Mouse (Mus musculus) right cerebral cortex, adult 18-20 months (tissue): ENCODE measurements around the gene Tubb1.

Experiments used
- DNase-seq: peaks from one replicate; pipeline ENCODE4 v3.0.0; 2022; ENCODE audit warnings: mixed read lengths

Tubb1 gene

GRCm38 (mm10) chr2:174444359-174444758 lies 6.1 kb upstream of the Tubb1 start:
- DNase-seq: no peak

DNA sequence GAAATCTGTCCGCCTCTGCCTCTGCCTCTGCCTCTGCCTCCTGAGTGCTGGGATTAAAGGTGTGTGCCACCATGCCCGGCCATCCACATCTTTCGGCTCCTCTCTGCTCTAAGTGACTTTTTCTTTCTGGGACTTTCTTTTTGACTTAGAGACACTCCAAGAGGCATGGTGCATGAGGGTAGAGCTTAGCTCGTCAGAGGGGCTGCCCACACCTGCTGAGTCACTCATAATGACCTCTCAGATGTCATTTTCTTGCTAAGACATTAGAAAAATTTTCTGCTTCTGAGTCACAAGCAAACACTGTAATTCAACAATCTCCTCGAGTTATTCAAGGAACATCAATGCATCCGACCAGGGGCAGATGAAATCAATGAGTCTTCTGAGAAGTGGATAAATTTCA lies 5.5 kb upstream of the Tubb1 start:
- DNase-seq: no peak

- DNase-seq: no peak
Measured at GRCm38 (mm10) chr2:174446492-174446891, 4.0 kb upstream of the Tubb1 start.

DNA sequence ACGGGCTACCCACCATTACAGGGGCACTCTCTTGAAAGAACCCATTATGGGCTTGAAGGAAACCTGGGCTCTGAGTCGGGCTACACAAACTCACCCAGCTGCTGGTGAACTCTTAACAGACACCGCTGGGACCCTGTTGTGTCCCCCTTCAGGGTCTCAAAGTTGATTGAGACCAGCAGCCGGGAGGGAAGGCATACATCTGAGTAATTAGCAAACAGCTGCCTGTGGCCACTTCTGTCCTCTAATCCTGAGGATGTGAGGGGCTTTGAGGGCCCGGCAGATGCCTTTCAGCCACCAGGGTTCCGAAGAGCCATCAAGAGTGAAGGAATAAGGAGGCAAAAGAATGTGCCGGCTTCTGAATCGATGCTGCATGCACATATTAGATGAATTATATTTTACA lies 3.6 kb upstream of the Tubb1 start:
- no peak for DNase-seq

DNA sequence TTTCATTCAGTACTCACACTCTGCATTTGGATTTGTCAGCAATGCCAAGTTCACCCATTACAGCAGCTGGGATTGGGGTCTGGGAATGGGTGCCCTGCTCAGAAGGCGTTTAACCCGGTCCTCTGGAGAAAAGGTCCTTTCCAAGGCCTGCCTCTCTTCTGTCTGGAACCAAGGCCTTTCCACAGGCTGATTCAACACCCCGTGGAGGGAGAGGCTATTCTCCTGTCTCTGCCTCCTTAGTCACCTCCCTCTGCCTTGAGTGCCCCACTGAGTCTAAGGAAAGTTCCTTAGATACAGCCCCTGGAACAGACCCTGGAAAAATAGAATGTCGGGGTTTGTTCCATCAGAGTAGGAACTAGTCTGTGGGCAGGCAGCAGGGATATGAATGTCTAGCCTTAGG lies 2.1 kb upstream of the Tubb1 start:
- no peak for DNase-seq

DNA sequence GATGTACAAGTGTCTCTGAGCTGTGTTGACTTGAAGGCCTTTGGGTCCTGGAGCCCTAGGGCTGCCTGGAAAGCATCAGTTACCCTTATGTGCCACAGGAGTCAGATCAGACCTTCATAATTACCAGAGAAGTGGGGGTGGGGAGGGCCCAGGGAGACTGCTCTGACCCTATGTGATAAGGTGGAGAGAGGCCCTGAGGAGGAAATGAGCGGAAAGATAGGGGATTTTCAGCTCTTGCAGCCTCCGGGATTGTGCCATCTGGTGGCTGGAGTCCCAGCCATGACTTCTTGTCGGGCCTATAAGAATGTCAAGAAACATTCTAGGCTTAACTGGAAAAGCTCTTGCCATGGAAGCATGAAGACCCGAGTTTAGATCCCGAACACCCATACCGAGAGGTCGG lies 3.2 kb downstream of the Tubb1 start:
- DNase-seq: no peak

- no peak for DNase-seq
Measured at GRCm38 (mm10) chr2:174459365-174459764, 8.9 kb downstream of the Tubb1 start.

- DNase-seq: no peak
Measured at GRCm38 (mm10) chr2:174463370-174463769, 12.9 kb downstream of the Tubb1 start.

DNA sequence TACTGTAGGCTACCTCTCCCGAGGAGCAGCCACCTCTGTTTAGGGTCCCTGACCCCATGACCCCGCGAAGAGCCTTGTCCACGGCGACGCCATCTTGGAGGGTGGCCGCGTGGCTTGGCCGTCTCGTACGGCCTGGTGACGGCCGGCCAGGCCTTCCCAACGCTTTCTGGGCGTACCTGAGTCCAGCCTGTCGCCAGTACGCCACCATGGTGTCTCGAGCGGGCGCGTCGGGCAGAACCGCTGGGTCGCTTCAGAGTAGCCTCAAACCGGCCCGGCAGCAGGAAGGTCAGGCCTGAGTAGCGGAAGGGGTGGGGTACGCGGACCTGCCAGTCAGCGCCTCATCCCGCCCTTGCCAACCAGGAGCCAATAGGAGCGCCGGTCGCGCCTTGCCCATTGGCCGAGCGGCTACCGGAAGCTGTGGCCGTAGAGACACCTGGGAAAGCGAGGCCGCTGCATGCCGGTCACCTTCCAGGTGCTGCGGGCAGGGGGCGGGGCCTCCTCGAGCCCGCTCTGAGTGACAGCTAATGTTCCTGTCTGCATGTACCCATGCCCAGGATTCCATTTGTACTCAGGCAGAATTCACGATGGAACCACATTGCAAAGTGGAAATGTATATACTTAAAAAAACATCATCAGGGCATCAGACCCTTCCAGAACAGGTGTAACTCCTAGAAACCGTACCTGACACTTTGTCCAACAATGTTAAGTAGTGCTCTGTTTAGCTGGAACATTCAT lies 13.5 kb downstream of the Tubb1 start, which contains the start of gene Atp5e:
Gene Atp5e, minus strand, starts transcription at position 317 of the 735 bp plus-strand sequence.
- DNase-seq: peak; percentile 99

GRCm38 (mm10) chr2:174470333-174470732 lies 19.8 kb downstream of the Tubb1 start:
- DNase-seq: no peak

DNA sequence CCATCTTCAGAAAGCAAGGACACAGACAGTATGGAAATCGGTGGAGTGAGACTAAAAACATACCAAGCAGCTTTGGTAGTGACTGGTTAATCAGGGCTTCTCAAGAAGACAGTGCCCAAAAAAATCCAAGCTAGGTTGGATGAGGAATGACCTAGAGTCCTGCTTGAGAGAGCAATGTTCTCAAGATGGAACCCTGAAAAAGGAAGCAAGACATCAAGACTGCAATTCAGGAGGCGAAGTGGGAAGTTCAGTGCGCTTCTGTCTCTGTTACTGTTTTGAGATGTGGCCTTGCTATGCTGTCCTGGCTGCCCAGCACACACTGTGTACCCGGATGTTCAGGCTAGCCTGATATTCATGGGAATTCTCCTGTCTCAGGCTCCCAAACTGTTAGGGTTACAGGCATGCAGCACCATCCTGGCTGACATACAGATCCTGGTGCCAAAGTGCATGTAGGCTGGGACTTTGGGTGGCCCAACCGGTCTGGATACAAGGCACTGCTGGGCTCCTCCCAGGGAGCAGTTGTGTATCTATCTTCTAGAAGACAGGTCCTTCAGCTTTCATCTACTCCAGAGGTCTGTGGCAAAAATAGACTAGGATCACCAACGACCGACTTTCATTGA lies 20.4 kb downstream of the Tubb1 start:
- no peak for DNase-seq

DNA sequence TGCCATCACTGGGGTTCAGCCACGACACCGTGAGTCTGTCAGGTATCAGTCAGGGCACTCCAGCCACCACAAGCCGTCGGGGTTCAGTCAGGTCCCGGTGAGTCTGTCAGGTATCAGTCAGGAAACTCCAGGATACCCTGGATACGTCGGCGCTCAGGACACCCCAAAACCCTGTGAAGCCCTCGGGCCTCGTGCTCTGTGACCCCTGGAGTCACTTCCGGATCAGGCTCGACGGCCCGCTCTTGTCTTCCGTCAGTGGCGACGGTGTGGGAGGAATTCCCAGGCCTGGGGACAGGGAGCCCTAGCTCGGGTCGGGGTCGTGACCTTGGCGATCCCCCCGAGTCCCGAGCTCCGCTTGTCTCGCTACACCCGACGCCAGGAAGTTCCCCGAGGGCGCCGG lies 21.9 kb downstream of the Tubb1 start:
- no peak for DNase-seq

DNA sequence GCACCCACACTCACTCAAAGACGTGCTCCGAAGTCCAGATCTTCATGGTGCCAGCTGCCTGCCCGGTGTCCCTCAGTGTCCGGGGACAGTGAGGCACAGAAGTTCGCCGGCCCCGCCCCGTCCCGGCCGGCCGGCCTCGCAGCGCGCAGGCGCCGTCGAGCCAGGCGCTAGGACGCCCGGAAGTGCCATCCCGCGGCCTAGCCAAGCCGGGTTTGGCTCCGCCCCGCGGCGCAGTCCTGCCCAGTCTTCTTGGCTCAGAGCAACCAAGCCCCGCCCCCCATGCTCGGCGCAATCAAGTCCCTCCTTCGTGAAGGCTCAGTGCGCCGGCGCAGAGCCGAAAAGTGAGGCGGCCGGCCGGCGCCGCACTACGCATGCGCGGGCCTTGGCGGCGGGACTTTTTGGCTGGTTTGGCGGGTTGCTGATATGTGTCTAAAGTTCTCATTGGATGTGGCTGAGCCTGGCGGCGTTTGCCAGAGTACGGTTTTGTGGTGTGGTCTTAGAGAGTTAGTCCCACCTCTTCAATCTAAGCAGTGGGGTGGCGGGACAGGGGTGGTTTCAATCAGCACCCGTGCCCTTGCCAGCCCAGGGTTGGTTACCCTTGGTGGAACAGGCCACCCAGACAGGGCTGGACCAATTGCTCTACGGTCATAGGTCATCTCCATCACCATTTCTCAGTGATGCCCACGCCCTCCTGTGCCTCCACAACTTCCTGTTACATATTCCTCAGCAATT lies 22.5 kb downstream of the Tubb1 start, which contains the start of gene Prelid3b:
Gene Prelid3b, minus strand, starts transcription at position 264 of the 732 bp plus-strand sequence.
- peak; percentile 99 for DNase-seq

GRCm38 (mm10) chr2:174473550-174473927 lies 23.0 kb downstream of the Tubb1 start:
- DNase-seq: no peak

- no peak for DNase-seq
Measured at GRCm38 (mm10) chr2:174477543-174478319, 27.2 kb downstream of the Tubb1 start.

GRCm38 (mm10) chr2:174478746-174479145 lies 28.3 kb downstream of the Tubb1 start:
- DNase-seq: no peak

- DNase-seq: no peak
Measured at GRCm38 (mm10) chr2:174487005-174487404, 36.5 kb downstream of the Tubb1 start.

GRCm38 (mm10) chr2:174492858-174493257 lies 42.4 kb downstream of the Tubb1 start:
- peak; percentile 33 for DNase-seq

GRCm38 (mm10) chr2:174500814-174501503 lies 50.5 kb downstream of the Tubb1 start:
- no peak for DNase-seq

GRCm38 (mm10) chr2:174501517-174501916 lies 51.0 kb downstream of the Tubb1 start:
- DNase-seq: no peak

DNA sequence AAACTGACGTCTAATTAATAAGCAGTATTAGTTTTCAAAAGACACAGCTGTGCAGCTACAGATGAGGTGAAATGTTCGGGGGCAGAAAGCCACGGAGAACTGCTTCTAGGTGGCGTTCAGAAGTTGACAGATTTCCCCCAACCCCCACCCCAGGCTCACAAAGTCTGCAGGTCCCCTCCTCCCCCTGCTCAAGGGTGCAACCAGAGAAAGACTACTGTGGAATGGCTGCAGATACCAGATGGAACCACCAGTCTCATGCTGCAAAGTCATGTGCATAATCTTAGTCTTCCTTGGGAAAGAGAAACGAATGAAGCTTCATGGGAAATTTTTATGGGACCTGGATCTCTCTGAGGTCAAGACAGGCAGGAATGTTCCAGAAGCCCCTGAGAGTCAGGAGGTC lies 51.8 kb downstream of the Tubb1 start:
- no peak for DNase-seq

DNA sequence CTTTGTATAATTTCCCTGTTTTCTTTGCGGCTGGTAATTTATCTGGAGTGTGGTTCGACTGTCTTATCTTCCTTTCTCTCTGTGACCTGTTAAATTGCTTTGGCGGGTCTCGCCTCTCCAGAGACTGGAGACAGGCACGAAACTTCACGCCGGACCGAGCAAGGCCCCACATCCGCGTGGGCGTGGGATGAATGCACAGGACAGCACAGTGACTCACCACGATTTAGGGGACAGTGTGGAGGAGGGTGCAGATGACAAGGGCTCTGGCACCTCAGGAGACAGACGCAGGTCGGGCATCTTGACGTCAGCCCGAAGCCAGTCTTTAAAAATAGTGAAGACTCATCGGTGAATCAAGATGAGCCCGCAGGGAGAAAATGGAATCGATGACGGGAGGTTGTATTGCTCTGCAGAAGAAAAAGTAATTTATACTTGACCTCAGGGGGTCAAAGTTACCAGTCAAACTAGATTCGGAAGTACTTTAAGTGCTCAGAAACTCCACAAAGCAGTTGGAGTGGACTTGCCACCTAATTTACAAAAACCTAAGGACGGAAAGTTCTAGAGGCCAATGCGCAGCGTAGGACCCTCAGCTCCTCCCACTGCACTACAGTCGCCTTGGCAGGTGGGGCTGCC lies 52.5 kb downstream of the Tubb1 start:
- DNase-seq: peak; percentile 48
